Mouse (Mus musculus) ES-E14 (cell line): ENCODE results near the gene Gdpd4.

Experiments
- CHD2 ChIP-seq: IDR thresholded peaks from 2 replicates; pipeline ENCODE4 v1.6.1; 2014; ENCODE audit warnings: mild to moderate bottlenecking, low read depth, low read length, inconsistent platforms
- HCFC1 ChIP-seq: IDR thresholded peaks from 2 replicates; pipeline ENCODE4 v1.6.1; 2012; ENCODE audit warnings: low read length, inconsistent platforms, borderline replicate concordance; ENCODE audit not compliant: insufficient read depth
- MAFK ChIP-seq: IDR thresholded peaks from 2 replicates; pipeline ENCODE4 v1.6.1; 2014; ENCODE audit warnings: mild to moderate bottlenecking, low read depth, low read length, inconsistent platforms; ENCODE audit not compliant: insufficient read depth
- ZC3H11A ChIP-seq: IDR thresholded peaks from 2 replicates; pipeline ENCODE4 v1.6.1; 2012; ENCODE audit warnings: low read depth, mild to moderate bottlenecking, inconsistent platforms, low read length, borderline replicate concordance
- ZNF384 ChIP-seq: IDR thresholded peaks from 2 replicates; pipeline ENCODE4 v1.6.1; 2012; ENCODE audit warnings: low read depth, low read length, inconsistent platforms

GRCm38 (mm10) chr7:98082376-98082775 lies 162.6 kb downstream of the Gdpd4 start:
- TF ChIP-seq MAFK = no peak
- TF ChIP-seq ZC3H11A = no peak
- no peak for TF ChIP-seq CHD2
- TF ChIP-seq HCFC1 = no peak
- no peak for TF ChIP-seq ZNF384
